Mouse (Mus musculus) midbrain, embryonic 15.5 days (tissue): ENCODE results near the gene Lars2. TPM values are rescaled to one million over a fixed set of nuclear protein-coding genes. Genes with fewer than 3 reads are reported as not detected.
A peak's percentile ranks its signal among the peaks of the same experiment; 100 is the strongest.
"Not testable (repeated sequence)": the region's sequence is repeated elsewhere in the genome, so short reads cannot be mapped to it uniquely, and the experiment has no call there.

ENCODE experiments used
- ATAC-seq: fragments of 200-750 bp; cut with Nextera tagmentation; replicated peaks from 2 replicates; pipeline ENCODE4 v1.8.0; 2017; ENCODE audit warnings: moderate TSS enrichment
- H3K27ac ChIP-seq: fragments of 300-500 bp; sonication (generic); 2 replicates; pipeline ENCODE4 v1.5.1; 2015; ENCODE audit warnings: mild to moderate bottlenecking, inconsistent platforms
- H3K27me3 ChIP-seq: fragments of 300-500 bp; sonication (generic); replicated peaks from 2 replicates; pipeline ENCODE4 v1.6.1; 2015; ENCODE audit warnings: inconsistent platforms
- H3K36me3 ChIP-seq: fragments of 300-500 bp; sonication (generic); replicated peaks from 2 replicates; pipeline ENCODE4 v1.6.1; 2015; ENCODE audit warnings: inconsistent platforms
- H3K4me1 ChIP-seq: fragments of 300-500 bp; sonication (generic); 2 replicates; pipeline ENCODE4 v1.6.1; 2015; ENCODE audit warnings: inconsistent platforms
- H3K4me2 ChIP-seq: fragments of 300-500 bp; sonication (generic); 2 replicates; pipeline ENCODE4 v1.6.1; 2015; ENCODE audit warnings: inconsistent platforms, mild to moderate bottlenecking, moderate library complexity
- H3K4me3 ChIP-seq: fragments of 300-500 bp; sonication (generic); 2 replicates; pipeline ENCODE4 v1.5.1; 2015; ENCODE audit warnings: mild to moderate bottlenecking, inconsistent platforms
- H3K9ac ChIP-seq: fragments of 300-500 bp; sonication (generic); 2 replicates; pipeline ENCODE4 v1.6.1; 2015; ENCODE audit warnings: mild to moderate bottlenecking, inconsistent platforms
- H3K9me3 ChIP-seq: fragments of 300-500 bp; sonication (generic); 2 replicates; pipeline ENCODE4 v1.6.1; 2016; ENCODE audit warnings: inconsistent platforms
- WGBS: fragments of 180-500 bp; shearing (Covaris S2); methylation state at CpG from one replicate; pipeline ENCODE4 v1.1.7; 2015; ENCODE audit warnings: mixed read lengths; 5-methylcytosine and 5-hydroxymethylcytosine counted together
- polyA plus RNA-seq: library from polyadenylated mRNA; unstranded; fragments of >200 nt; fragmentation: Nextera tagmentation; extraction: Ambion mirVana; gene quantifications from 2 replicates; pipeline ENCODE4 v1.2.1, GENCODE M21; 2015

Gene Lars2
- polyA plus RNA-seq, 1 experiment from 2014 or later: 819 TPM

GRCm38 (mm10) chr9:123365942-123366707 is 602 bp upstream of the Lars2 start:
- WGBS: 31% methylated on average over 9 of the region's 9 CpGs
- no peaks in the 10 kb centered on the region for H3K27me3 ChIP-seq
- H3K36me3 ChIP-seq: no peaks in the 10 kb centered on the region
- H3K9ac ChIP-seq: peak overlapping the region; percentile 68
- H3K9me3 ChIP-seq: no peaks in the 10 kb centered on the region
- peak overlapping the region; percentile 75 for H3K4me2 ChIP-seq
- H3K4me1 ChIP-seq: peaks cover 10% of the 10 kb centered on the region
- peak overlapping the region; percentile 90 for H3K27ac ChIP-seq
- peak; percentile 86 for ATAC-seq
- peak overlapping the region; percentile 71 for H3K4me3 ChIP-seq

DNA sequence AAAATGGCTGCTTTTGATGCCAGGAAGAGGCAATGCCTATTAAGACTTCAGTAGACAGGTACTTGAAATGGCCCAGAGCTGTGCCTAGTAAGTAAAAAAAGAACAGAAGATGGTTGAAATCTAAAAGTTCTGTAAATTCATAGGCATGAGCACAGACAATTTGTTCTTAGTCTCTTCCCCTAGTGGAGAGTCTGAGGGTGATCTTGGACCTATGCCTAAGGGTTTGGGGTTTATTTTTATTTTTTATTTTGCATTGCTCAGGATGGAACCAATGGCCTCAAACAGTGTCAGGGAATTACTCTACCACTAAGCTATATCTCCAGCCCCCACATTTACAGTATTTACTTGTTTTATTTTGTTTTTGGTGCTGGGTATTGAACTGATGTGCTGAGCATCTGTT is 909 bp downstream of the Lars2 start:
- H3K4me2 ChIP-seq: peak overlapping the region; percentile 75
- peak overlapping the region; percentile 71 for H3K4me3 ChIP-seq
- H3K4me1 ChIP-seq: peaks cover 10% of the 10 kb centered on the region
- no peaks in the 10 kb centered on the region for H3K9me3 ChIP-seq
- no peaks in the 10 kb centered on the region for H3K27me3 ChIP-seq
- ATAC-seq: no peak
- H3K36me3 ChIP-seq: peaks cover 8% of the 10 kb centered on the region
- 0 out of 2 replicates have a peak overlapping the region, but pooled peaks have one; percentile 90 for H3K27ac ChIP-seq
- H3K9ac ChIP-seq: peak overlapping the region; percentile 68

- 85% methylated on average over 5 of the region's 5 CpGs for WGBS
- Histone ChIP-seq H3K9me3 (no peaks in the 10 kb centered on the region), H3K4me2 (no peak overlapping the region), H3K9ac (no peak overlapping the region), H3K27ac (no peak overlapping the region), H3K4me3 (no peak overlapping the region), H3K36me3 (peaks cover 13% of the 10 kb centered on the region; the same call in 1 of the 2 replicates), H3K4me1 (peaks cover 8% of the 10 kb centered on the region; the same call in 1 of the 2 replicates), H3K27me3 (no peaks in the 10 kb centered on the region)
- ATAC-seq: no peak
Measured at GRCm38 (mm10) chr9:123382399-123382798, 15.7 kb downstream of the Lars2 start.

DNA sequence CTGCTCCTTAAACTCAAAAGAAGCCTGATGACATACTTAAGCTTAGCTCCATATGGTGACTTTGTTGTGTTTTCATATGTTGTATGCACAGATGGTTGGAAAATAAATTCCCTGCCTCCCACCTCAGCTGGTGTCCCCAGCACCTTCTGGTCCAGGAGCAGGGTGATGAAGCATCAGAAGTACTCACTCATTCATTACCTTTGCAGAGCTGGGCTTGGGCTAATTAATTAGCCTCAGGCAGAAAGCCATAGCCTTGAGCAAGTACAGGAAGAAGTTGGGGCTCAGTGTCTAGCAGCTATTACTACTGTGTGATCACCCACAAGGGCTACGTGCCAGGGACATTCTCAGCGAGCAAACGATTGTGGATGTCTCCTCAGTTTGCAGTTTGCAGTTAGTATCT is 18.0 kb downstream of the Lars2 start:
- WGBS: 60% methylated on average over 3 of the region's 3 CpGs
- no peaks in the 10 kb centered on the region; the same call in 1 of the 2 replicates for H3K36me3 ChIP-seq
- H3K4me1 ChIP-seq: peaks cover 8% of the 10 kb centered on the region; the same call in 1 of the 2 replicates
- H3K9ac ChIP-seq: no peak overlapping the region
- no peaks in the 10 kb centered on the region for H3K9me3 ChIP-seq
- no peak overlapping the region for H3K27ac ChIP-seq
- ATAC-seq: no peak
- no peaks in the 10 kb centered on the region for H3K27me3 ChIP-seq
- H3K4me3 ChIP-seq: no peak overlapping the region
- H3K4me2 ChIP-seq: no peak overlapping the region

GRCm38 (mm10) chr9:123385352-123386198 is 18.8 kb downstream of the Lars2 start:
- no peak overlapping the region for H3K4me2 ChIP-seq
- 45% methylated on average over 5 of the region's 5 CpGs for WGBS
- H3K27me3 ChIP-seq: no peaks in the 10 kb centered on the region
- H3K9me3 ChIP-seq: no peaks in the 10 kb centered on the region
- no peaks in the 10 kb centered on the region; the same call in 1 of the 2 replicates for H3K36me3 ChIP-seq
- no peak overlapping the region for H3K9ac ChIP-seq
- H3K4me1 ChIP-seq: peaks cover 8% of the 10 kb centered on the region; the same call in 1 of the 2 replicates
- no peak for ATAC-seq
- 0 out of 2 replicates have a peak overlapping the region, but pooled peaks have one; percentile 30 for H3K27ac ChIP-seq
- H3K4me3 ChIP-seq: no peak overlapping the region

GRCm38 (mm10) chr9:123386347-123386746 is 19.6 kb downstream of the Lars2 start:
- Histone ChIP-seq H3K27me3 (no peaks in the 10 kb centered on the region), H3K4me2 (no peak overlapping the region), H3K9me3 (no peaks in the 10 kb centered on the region), H3K36me3 (no peaks in the 10 kb centered on the region; the same call in 1 of the 2 replicates), H3K9ac (no peak overlapping the region), H3K27ac (no peak overlapping the region), H3K4me1 (peaks cover 8% of the 10 kb centered on the region; the same call in 1 of the 2 replicates), H3K4me3 (no peak overlapping the region)
- 95% methylated on average over 3 of the region's 3 CpGs for WGBS
- no peak for ATAC-seq

- not testable (repeated sequence) for H3K4me1 ChIP-seq, ATAC-seq, H3K36me3 ChIP-seq, H3K9me3 ChIP-seq, H3K4me2 ChIP-seq, H3K27me3 ChIP-seq, H3K9ac ChIP-seq, H3K27ac ChIP-seq, H3K4me3 ChIP-seq
- WGBS: 96% methylated on average over 13 of the region's 21 CpGs
Measured at GRCm38 (mm10) chr9:123388087-123389007, 21.6 kb downstream of the Lars2 start.

DNA sequence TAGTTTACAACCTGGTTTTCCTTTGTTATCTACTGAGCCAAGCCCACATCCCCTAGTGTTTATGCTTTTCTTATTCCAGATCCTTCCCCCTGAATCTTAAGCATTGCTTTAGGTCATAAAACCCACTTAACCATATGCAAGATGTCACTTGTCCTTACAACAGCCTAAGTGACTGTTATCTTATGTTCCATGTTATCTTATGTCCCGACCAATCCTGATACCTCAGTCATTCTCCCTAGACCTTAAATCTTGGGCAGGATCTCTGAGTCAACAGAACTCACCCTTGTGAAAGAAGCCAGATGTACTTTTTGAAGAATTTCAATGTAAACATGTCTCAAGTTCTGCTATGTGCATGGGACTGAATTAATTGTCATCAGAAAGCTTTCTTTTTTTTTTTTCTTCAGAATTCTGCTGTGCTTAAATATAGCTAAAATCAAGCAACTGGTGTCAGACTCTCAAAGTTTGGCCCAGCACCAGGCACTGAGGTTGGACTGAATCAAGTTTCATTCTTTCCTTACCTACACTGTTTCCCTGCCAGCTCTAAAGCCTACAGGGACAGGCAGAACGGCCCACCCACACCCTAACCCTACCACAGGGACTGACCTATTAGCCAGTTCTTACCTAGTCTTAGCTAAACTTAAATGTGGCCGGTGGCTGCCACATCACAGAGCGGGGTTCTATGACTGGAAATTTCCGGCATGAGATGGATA is 24.6 kb downstream of the Lars2 start:
- Histone ChIP-seq H3K36me3 (no peaks in the 10 kb centered on the region; the same call in 1 of the 2 replicates), H3K9me3 (no peaks in the 10 kb centered on the region), H3K4me1 (no peaks in the 10 kb centered on the region), H3K4me3 (no peak overlapping the region), H3K27me3 (no peaks in the 10 kb centered on the region), H3K9ac (no peak overlapping the region), H3K27ac (no peak overlapping the region), H3K4me2 (no peak overlapping the region)
- 88% methylated on average over 5 of the region's 5 CpGs for WGBS
- ATAC-seq: no peak

GRCm38 (mm10) chr9:123394856-123395255 is 28.1 kb downstream of the Lars2 start:
- no peaks in the 10 kb centered on the region for H3K36me3 ChIP-seq
- no peaks in the 10 kb centered on the region for H3K27me3 ChIP-seq
- H3K4me1 ChIP-seq: peaks cover 8% of the 10 kb centered on the region
- H3K27ac ChIP-seq: no peak overlapping the region
- H3K4me2 ChIP-seq: no peak overlapping the region
- 87% methylated on average over 6 of the region's 6 CpGs for WGBS
- ATAC-seq: no peak
- H3K9me3 ChIP-seq: no peaks in the 10 kb centered on the region
- H3K9ac ChIP-seq: no peak overlapping the region
- H3K4me3 ChIP-seq: no peak overlapping the region

GRCm38 (mm10) chr9:123397701-123398100 is 31.0 kb downstream of the Lars2 start:
- WGBS: 24% methylated on average over 6 of the region's 6 CpGs
- peak; percentile 79 for ATAC-seq

GRCm38 (mm10) chr9:123402215-123402614 is 35.5 kb downstream of the Lars2 start:
- no peaks in the 10 kb centered on the region for H3K9me3 ChIP-seq
- no peak overlapping the region for H3K9ac ChIP-seq
- H3K4me3 ChIP-seq: no peak overlapping the region
- H3K27ac ChIP-seq: no peak overlapping the region
- 93% methylated on average over 3 of the region's 3 CpGs for WGBS
- H3K4me1 ChIP-seq: peaks cover 7% of the 10 kb centered on the region
- ATAC-seq: no peak
- no peak overlapping the region for H3K4me2 ChIP-seq
- H3K36me3 ChIP-seq: no peaks in the 10 kb centered on the region
- no peaks in the 10 kb centered on the region for H3K27me3 ChIP-seq

More at GRCm38 (mm10) chr9:123397701-123398100, 31.0 kb downstream of the Lars2 start:
- Histone ChIP-seq H3K4me3 (no peak overlapping the region), H3K4me2 (no peak overlapping the region), H3K36me3 (no peaks in the 10 kb centered on the region), H3K4me1 (peaks cover 8% of the 10 kb centered on the region), H3K27ac (peak overlapping the region; percentile 48; the same call in 1 of the 2 replicates), H3K27me3 (no peaks in the 10 kb centered on the region), H3K9ac (no peak overlapping the region), H3K9me3 (no peaks in the 10 kb centered on the region)
